19 mouse cellular contexts compared by ENCODE assay signal in genomic region chr6:59348673-59349072, GRCm38 (mm10).
"Had no signal": no experiment of that assay in that cellular context is flagged by ENCODE, and none has a peak within 500 bp of the region (broad histone marks: within the 10 kb centered on the region; RNA-seq: fewer than 3 reads in every experiment).

No protein-coding gene starts in this region.

- H3K4me2 ChIP-seq: lung, embryonic 15.5 days; midbrain, embryonic 12.5 days; neural tube, embryonic 13.5 days; neural tube, embryonic 15.5 days; stomach, embryonic 15.5 days had no signal

- H3K9me3 ChIP-seq: lung, embryonic 15.5 days; midbrain, embryonic 10.5 days; midbrain, embryonic 12.5 days; neural tube, embryonic 13.5 days; neural tube, embryonic 15.5 days; stomach, embryonic 15.5 days had no signal

- H3K4me3 ChIP-seq: lung, embryonic 15.5 days; midbrain, embryonic 10.5 days; midbrain, embryonic 12.5 days; myocyte; neural tube, embryonic 13.5 days; neural tube, embryonic 15.5 days; stomach, embryonic 15.5 days had no signal

- DNase-seq: liver, postnatal 0 days; lung, adult 2 months; lung, postnatal 14 days; lung, postnatal 4 days; midbrain, embryonic 14.5 days; right cerebral cortex, postnatal 14 days; thymus, adult 2 months; thymus, postnatal 25 days; thymus, postnatal 4 days had no signal

- H3K36me3 ChIP-seq: lung, embryonic 15.5 days; midbrain, embryonic 10.5 days; midbrain, embryonic 12.5 days; neural tube, embryonic 13.5 days; neural tube, embryonic 15.5 days; stomach, embryonic 15.5 days had no signal

- H3K9ac ChIP-seq: liver, postnatal 0 days; lung, embryonic 15.5 days; midbrain, embryonic 12.5 days; neural tube, embryonic 13.5 days; neural tube, embryonic 15.5 days; stomach, embryonic 15.5 days had no signal

- H3K27ac ChIP-seq: lung, embryonic 15.5 days; midbrain, embryonic 10.5 days; midbrain, embryonic 12.5 days; neural tube, embryonic 13.5 days; neural tube, embryonic 15.5 days; stomach, embryonic 15.5 days; stomach, postnatal 0 days had no signal

- ATAC-seq: liver, postnatal 0 days; lung, postnatal 0 days; midbrain, embryonic 16.5 days had no signal

- H3K27me3 ChIP-seq: lung, embryonic 15.5 days; midbrain, embryonic 12.5 days; neural tube, embryonic 13.5 days; neural tube, embryonic 15.5 days; stomach, embryonic 15.5 days had no signal

- H3K4me1 ChIP-seq: lung, embryonic 15.5 days; midbrain, embryonic 10.5 days; midbrain, embryonic 12.5 days; neural tube, embryonic 13.5 days; neural tube, embryonic 15.5 days; stomach, embryonic 15.5 days had no signal
